Mouse (Mus musculus): ENCODE results near the gene Cyp2d10.

DNA sequence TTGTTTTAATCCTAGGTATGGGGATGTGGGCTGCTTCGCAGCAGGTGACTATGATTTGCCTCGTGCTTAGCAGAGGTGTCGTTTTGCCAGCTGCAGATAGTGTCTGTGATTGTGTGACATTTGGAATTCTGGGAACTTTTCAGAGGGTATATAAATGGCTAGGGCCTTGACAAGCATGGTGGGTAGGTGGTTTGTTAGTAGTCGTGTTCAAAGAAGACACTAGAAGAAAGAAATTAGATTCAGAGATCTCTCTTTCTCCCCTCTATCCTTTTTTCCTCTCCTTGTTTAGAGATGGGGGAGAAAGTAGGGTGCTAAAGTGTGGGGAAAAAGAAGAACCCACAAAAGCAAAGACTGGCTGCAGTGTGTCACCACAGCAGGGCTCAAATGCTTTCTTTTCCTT lies 38.8 kb downstream of the Cyp2d10 start:
- TF ChIP-seq CTCF (IDR thresholded peaks at IDR 0.05; ENCODE audit: borderline replicate concordance, insufficient read depth, low read length) (no peak), POLR2A (IDR thresholded peaks at IDR 0.05; ENCODE audit: low read depth, low read length) (no peak)

Measured in embryonic fibroblast, embryonic 13.5 days (primary cell).